Mouse (Mus musculus) hindbrain, embryonic 11.5 days (tissue): ENCODE results near the gene Olfr1342. TPM values are rescaled to one million over a fixed set of nuclear protein-coding genes. Genes with fewer than 3 reads are reported as not detected.

ENCODE experiments used
- ATAC-seq: fragments of 200-750 bp; cut with Nextera tagmentation; 2 replicates; pipeline ENCODE4 v1.8.0; 2017; ENCODE audit warnings: mild to moderate bottlenecking, moderate TSS enrichment, moderate library complexity; ENCODE audit not compliant: low FRiP score
- DNase-seq: peaks from one replicate; pipeline ENCODE4 v3.0.0-alpha.2; 2015; ENCODE audit warnings: low spot score
- H3K27ac ChIP-seq: fragments of 300-500 bp; sonication (generic); 2 replicates; pipeline ENCODE4 v1.5.1; 2014; ENCODE audit warnings: mild to moderate bottlenecking, low read depth, low read length
- H3K27me3 ChIP-seq: fragments of 300-500 bp; sonication (generic); 2 replicates; pipeline ENCODE4 v1.6.1; 2014; ENCODE audit warnings: mild to moderate bottlenecking, low read length, moderate library complexity, mixed read lengths; ENCODE audit not compliant: control insufficient read depth, insufficient read depth
- H3K36me3 ChIP-seq: fragments of 300-500 bp; sonication (generic); 2 replicates; pipeline ENCODE4 v1.6.1; 2014; ENCODE audit warnings: mild to moderate bottlenecking, low read length, moderate library complexity, mixed read lengths; ENCODE audit not compliant: control insufficient read depth, insufficient read depth
- H3K4me1 ChIP-seq: fragments of 300-500 bp; sonication (generic); replicated peaks from 2 replicates; pipeline ENCODE4 v1.6.1; 2014; ENCODE audit warnings: low read length, mixed read lengths; ENCODE audit not compliant: control insufficient read depth, insufficient read depth
- H3K4me2 ChIP-seq: fragments of 300-500 bp; sonication (generic); replicated peaks from 2 replicates; pipeline ENCODE4 v1.6.1; 2014; ENCODE audit warnings: mild to moderate bottlenecking, low read depth, low read length
- H3K4me3 ChIP-seq: fragments of 300-500 bp; sonication (generic); 2 replicates; pipeline ENCODE4 v1.5.1; 2014; ENCODE audit warnings: low read depth, low read length
- H3K9ac ChIP-seq: fragments of 300-500 bp; sonication (generic); 2 replicates; pipeline ENCODE4 v1.6.1; 2014; ENCODE audit warnings: low read depth, low read length
- H3K9me3 ChIP-seq: fragments of 300-500 bp; sonication (generic); 2 replicates; pipeline ENCODE4 v1.6.1; 2016; ENCODE audit warnings: low read length; ENCODE audit not compliant: control insufficient read depth
- WGBS: fragments of 180-500 bp; shearing (Covaris S2); extraction: QIAGEN DNeasy Blood & Tissue Kit; methylation state at CpG from one replicate; pipeline ENCODE4 v1.1.7; 2014; 5-methylcytosine and 5-hydroxymethylcytosine counted together
- polyA plus RNA-seq: library from polyadenylated mRNA; unstranded; fragments of >200 nt; fragmentation: Nextera tagmentation; extraction: Ambion mirVana; gene quantifications from 2 replicates; pipeline ENCODE4 v1.2.1, GENCODE M21; 2014

Gene Olfr1342
- not detected in 2 replicates for polyA plus RNA-seq

- no peak within 1 kb of the TSS for H3K27ac ChIP-seq
- no peaks in the 10 kb centered on the region for H3K36me3 ChIP-seq
- no peak within 1 kb of the TSS for H3K9ac ChIP-seq
- H3K4me1 ChIP-seq = no peaks in the 10 kb centered on the region
- no peaks in the 10 kb centered on the region for H3K9me3 ChIP-seq
- 51% methylated on average over 12 of the region's 12 CpGs for WGBS
- no peaks in the 10 kb centered on the region for H3K27me3 ChIP-seq
- ATAC-seq = no peak
- no peak within 1 kb of the TSS for H3K4me2 ChIP-seq
- DNase-seq = no peak
- no peak within 1 kb of the TSS for H3K4me3 ChIP-seq
Measured at GRCm38 (mm10) chr4:118692412-118692973, at the start of gene Olfr1342. TSS of gene Olfr1342 (minus strand) at chr4:118692756.

GRCm38 (mm10) chr4:118741881-118742280 lies 49.3 kb upstream of the Olfr1342 start:
- H3K9me3 ChIP-seq = no peaks in the 10 kb centered on the region; the same call in 1 of the 2 replicates
- no peaks in the 10 kb centered on the region for H3K36me3 ChIP-seq
- DNase-seq (no peak), ATAC-seq (no peak)
- no peaks in the 10 kb centered on the region for H3K4me1 ChIP-seq
- peaks cover 3% of the 10 kb centered on the region for H3K27me3 ChIP-seq
- H3K27ac ChIP-seq = no peak overlapping the region
- no peak overlapping the region for H3K4me3 ChIP-seq
- 6% methylated on average over 16 of the region's 16 CpGs for WGBS
- H3K9ac ChIP-seq = no peak overlapping the region
- no peak overlapping the region for H3K4me2 ChIP-seq

- no peaks in the 10 kb centered on the region for H3K36me3 ChIP-seq
- H3K9ac ChIP-seq = no peak overlapping the region
- no peaks in the 10 kb centered on the region for H3K4me1 ChIP-seq
- 4% methylated on average over 11 of the region's 11 CpGs for WGBS
- H3K27me3 ChIP-seq = peaks cover 3% of the 10 kb centered on the region
- H3K9me3 ChIP-seq = no peaks in the 10 kb centered on the region; the same call in 1 of the 2 replicates
- H3K4me2 ChIP-seq = no peak overlapping the region
- no peak overlapping the region for H3K27ac ChIP-seq
- ATAC-seq (no peak), DNase-seq (peak; percentile 0)
- H3K4me3 ChIP-seq = no peak overlapping the region
Measured at GRCm38 (mm10) chr4:118740988-118741698, 48.6 kb upstream of the Olfr1342 start.

- Histone ChIP-seq H3K27me3 (peaks cover 3% of the 10 kb centered on the region), H3K36me3 (no peaks in the 10 kb centered on the region), H3K9ac (no peak overlapping the region), H3K4me1 (no peaks in the 10 kb centered on the region), H3K4me2 (no peak overlapping the region), H3K27ac (no peak overlapping the region), H3K4me3 (no peak overlapping the region), H3K9me3 (no peaks in the 10 kb centered on the region)
- WGBS = 67% methylated on average over 3 of the region's 3 CpGs
- no peak for DNase-seq
- no peak for ATAC-seq
Measured at GRCm38 (mm10) chr4:118739574-118739973, 47.0 kb upstream of the Olfr1342 start.

GRCm38 (mm10) chr4:118731875-118732274 lies 39.3 kb upstream of the Olfr1342 start, which contains the start of gene Olfr1339:
TSS of gene Olfr1339 (plus strand) at chr4:118732175.
- H3K36me3 ChIP-seq = no peaks in the 10 kb centered on the region
- H3K4me2 ChIP-seq = no peak within 1 kb of the TSS
- 100% methylated on average over 1 of the region's 1 CpGs for WGBS
- no peaks in the 10 kb centered on the region for H3K9me3 ChIP-seq
- no peak for ATAC-seq
- H3K9ac ChIP-seq = no peak within 1 kb of the TSS
- no peak within 1 kb of the TSS for H3K27ac ChIP-seq
- DNase-seq = no peak
- no peaks in the 10 kb centered on the region for H3K27me3 ChIP-seq
- no peak within 1 kb of the TSS for H3K4me3 ChIP-seq
- no peaks in the 10 kb centered on the region for H3K4me1 ChIP-seq

- no peaks in the 10 kb centered on the region for H3K4me1 ChIP-seq
- no peak overlapping the region for H3K4me2 ChIP-seq
- no peak for ATAC-seq
- no peaks in the 10 kb centered on the region for H3K27me3 ChIP-seq
- no peaks in the 10 kb centered on the region for H3K36me3 ChIP-seq
- peak; percentile 49 for DNase-seq
- H3K9me3 ChIP-seq = no peaks in the 10 kb centered on the region
- H3K4me3 ChIP-seq = no peak overlapping the region
- no peak overlapping the region for H3K27ac ChIP-seq
- WGBS = 57% methylated on average over 10 of the region's 10 CpGs
- H3K9ac ChIP-seq = no peak overlapping the region
Measured at GRCm38 (mm10) chr4:118721742-118722483, 29.4 kb upstream of the Olfr1342 start.

GRCm38 (mm10) chr4:118719838-118720237 lies 27.3 kb upstream of the Olfr1342 start, which contains the start of gene Olfr1340:
TSS of gene Olfr1340 (plus strand) at chr4:118720138.
- H3K4me3 ChIP-seq = no peak within 1 kb of the TSS

GRCm38 (mm10) chr4:118711656-118712055 lies 19.1 kb upstream of the Olfr1342 start:
- H3K36me3 ChIP-seq = no peaks in the 10 kb centered on the region
- H3K27me3 ChIP-seq = no peaks in the 10 kb centered on the region
- WGBS = 35% methylated on average over 1 of the region's 1 CpGs
- no peak overlapping the region for H3K9ac ChIP-seq
- no peak overlapping the region for H3K4me3 ChIP-seq
- H3K27ac ChIP-seq = no peak overlapping the region
- no peaks in the 10 kb centered on the region for H3K9me3 ChIP-seq
- H3K4me2 ChIP-seq = no peak overlapping the region
- DNase-seq = no peak
- H3K4me1 ChIP-seq = no peaks in the 10 kb centered on the region
- no peak for ATAC-seq

More at GRCm38 (mm10) chr4:118719838-118720237, 27.3 kb upstream of the Olfr1342 start, which contains the start of gene Olfr1340:
- no peak within 1 kb of the TSS for H3K27ac ChIP-seq
- DNase-seq (no peak), ATAC-seq (no peak)
- H3K9me3 ChIP-seq = no peaks in the 10 kb centered on the region
- H3K4me1 ChIP-seq = no peaks in the 10 kb centered on the region
- H3K36me3 ChIP-seq = no peaks in the 10 kb centered on the region
- H3K27me3 ChIP-seq = no peaks in the 10 kb centered on the region
- H3K4me2 ChIP-seq = no peak within 1 kb of the TSS
- H3K9ac ChIP-seq = no peak within 1 kb of the TSS
